Mouse (Mus musculus): ENCODE results near the gene H2-DMa.
"Not testable (repeated sequence)": the region's sequence is repeated elsewhere in the genome, so short reads cannot be mapped to it uniquely, and the experiment has no call there.

Gene H2-DMa

DNA sequence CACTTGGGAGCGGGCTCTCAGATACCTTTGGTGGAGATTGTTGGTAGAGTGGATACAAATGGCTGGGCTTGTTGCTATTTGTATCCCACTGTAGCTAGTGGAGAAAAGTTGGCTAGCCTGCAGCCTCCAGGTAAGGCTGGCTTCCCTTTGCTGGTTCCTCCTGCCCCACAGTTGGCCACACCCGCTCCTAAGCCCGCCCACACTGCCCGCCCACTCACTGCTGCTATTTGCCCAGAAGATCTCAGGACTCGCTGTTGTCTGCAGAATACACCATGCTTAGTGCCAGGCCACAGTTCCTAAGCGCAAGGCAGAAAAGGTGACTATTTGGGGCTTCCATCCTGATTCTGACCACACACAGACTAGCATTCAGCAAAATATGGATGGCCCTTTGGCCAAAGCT lies 8.1 kb downstream of the H2-DMa start:
- DNase-seq: peak; percentile 69 to 75

DNA sequence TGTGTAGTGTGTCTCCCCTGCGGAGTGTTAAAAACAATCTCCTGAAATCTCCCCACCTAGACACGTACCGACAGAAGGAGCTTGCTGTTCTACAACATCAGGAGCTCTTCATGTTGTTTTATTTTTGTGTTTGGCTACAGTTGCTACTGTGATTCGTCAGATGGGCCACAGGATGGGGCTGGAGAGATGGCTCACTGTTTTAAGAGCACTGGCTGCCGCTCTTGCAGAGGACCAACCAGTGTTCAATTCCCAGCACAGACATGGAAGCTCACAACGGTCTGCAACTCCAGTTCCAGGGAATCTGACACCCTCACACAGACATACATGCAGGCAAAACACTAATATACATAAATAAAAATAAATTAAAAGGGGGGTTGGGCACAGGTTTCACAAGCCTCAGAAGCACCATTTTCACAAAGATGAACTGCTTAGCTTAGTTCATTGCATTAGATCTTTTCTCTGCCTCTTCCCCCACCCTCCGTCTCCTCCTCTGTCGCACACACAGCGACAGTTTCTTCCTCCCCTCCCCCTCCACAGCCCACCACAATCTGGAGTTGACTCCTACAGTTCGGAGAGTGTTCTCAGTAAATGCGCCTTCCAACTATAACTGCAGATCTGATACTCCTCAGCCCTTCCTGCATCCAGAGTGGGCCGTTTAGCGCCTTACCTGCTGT lies 9.1 kb downstream of the H2-DMa start:
- DNase-seq: peak; percentile 43 to 66

DNA sequence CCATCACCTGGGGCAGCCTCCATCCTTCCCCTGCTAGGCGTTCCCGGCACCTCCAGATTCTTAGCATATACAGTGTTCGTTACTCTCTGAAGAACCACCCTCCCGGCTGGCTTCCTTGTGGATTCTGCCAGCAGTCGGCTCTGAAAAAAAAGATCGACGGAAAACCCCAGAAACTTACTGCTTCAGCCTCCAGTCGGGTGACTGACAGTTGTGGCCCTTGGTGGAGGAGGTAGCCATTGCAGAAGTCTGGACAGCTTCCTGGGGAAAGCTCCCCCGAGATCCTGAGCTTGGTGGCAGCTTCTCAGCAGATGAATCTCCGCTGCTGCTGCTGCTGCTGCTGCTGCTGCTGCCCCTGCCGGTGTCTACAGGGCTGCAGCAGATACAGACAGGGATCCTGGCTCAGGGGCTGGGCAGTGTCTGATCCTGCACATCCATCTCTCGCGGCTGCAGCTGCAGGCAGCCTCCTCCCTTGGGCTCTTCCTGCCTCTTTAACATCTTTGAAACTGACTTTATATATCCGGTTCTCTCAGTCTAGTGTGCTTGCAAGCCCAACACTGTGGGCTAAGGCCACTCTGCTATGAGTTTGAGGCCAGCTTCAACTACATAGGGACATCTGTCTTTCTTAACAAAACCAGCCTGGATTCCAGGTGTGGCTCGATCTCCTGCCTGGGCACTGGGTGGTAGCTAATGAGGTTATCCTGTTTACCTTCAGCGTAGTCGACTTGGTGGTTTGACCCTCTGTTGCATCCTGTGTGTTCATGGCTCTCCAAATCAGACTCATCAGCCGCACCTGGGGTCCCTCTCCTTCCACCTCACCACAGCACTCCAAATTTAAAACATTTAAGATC lies 9.8 kb downstream of the H2-DMa start:
- peak; percentile 61 to 73 for DNase-seq

DNA sequence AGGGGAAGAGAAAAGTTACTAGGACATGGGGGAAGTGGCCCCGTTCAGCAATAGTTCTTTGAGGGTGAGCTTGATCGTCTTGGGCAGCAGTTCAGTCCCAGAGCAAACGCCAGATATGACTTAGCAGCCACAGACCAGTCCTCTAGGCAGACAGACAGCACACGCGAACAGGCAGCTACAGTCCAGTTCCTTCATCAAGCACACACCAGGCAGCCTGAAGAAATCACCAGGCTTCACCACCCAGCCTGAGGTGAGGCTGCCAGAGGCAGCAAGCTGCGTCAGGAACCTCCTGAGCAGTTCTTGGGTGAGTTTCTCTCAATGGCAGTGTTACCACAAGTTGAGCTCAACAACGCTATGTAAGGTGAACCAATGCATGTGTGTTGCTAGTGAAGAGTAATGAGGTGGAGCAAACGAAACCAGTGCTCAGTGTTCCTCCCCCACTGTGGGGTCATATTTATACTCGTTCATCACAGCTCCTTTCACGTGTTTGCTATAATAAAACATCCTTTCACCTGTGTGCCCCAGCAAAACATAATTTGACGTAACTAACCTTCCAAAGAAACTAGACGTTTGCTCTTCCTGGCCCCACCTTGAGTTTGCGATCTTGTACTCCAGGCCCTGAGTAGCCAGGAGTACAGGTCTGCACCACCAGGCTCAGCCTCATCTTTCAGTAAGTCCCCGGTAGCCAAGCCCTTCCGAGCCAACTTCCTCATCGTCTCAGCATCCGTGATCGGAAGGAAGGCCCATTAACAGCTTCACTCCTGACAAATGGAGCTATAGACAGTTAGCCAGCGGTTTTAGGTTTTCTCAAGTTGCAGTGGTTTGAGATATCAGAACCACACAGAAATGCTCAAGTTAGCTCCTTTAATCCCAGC lies 11.0 kb downstream of the H2-DMa start:
- no peak for DNase-seq

DNA sequence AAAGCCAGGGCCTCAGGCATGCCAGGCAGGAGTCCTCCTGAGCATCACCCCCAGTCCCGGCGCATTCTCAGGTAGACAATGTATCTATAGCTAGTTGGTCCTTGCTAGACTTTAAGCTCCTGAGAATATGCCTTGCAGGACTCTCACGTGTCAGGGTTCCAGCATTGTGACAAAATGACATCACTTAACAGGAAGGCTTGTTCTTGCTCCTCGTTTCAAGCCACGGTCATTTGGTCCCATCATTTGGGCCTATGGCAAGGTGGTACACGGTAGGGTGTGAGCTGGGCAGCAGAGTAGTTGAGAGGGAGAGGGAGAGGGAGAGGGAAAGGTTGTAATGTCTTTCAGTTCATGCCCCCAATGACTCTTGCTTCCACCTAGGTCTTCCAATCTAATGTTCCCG lies 12.6 kb downstream of the H2-DMa start:
- DNase-seq: no peak

DNA sequence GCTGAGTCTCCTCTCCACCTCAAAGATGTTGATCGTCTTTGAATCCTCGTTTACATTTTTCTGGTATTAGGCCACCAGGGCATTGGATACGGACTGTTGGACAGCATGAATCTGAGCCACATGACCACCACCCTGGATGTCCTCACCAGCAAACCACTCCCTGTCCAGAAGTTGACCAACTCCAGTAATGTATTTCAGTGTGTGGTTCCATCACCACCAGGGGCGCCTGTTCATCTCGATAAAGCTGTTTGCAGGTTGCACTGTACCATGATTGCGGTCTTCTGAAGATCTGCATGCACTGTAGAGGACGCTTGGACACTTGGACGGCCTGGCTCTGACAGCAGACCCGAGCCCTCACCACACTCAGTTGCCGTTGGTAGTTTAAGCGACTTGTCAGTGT lies 13.9 kb downstream of the H2-DMa start:
- DNase-seq: no peak

DNA sequence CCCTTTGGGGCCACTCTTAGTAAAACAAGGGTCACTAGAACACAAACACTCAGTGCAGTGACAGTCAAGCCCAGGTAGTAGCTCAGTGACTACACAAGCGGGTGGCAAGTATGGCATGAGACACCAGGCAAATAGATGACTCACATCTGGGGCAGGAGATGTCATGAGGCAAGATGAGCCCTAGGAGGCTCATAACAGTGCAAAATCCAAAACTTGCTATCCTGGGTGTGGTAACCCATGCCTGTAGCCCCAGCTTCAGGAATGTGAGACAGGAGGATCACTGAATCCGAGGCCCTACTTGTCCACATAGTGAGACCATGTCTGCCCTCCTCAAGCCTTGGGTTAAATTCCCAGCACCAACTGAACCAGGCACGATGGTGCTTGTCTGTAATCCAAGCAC lies 15.1 kb downstream of the H2-DMa start:
- DNase-seq: no peak

DNA sequence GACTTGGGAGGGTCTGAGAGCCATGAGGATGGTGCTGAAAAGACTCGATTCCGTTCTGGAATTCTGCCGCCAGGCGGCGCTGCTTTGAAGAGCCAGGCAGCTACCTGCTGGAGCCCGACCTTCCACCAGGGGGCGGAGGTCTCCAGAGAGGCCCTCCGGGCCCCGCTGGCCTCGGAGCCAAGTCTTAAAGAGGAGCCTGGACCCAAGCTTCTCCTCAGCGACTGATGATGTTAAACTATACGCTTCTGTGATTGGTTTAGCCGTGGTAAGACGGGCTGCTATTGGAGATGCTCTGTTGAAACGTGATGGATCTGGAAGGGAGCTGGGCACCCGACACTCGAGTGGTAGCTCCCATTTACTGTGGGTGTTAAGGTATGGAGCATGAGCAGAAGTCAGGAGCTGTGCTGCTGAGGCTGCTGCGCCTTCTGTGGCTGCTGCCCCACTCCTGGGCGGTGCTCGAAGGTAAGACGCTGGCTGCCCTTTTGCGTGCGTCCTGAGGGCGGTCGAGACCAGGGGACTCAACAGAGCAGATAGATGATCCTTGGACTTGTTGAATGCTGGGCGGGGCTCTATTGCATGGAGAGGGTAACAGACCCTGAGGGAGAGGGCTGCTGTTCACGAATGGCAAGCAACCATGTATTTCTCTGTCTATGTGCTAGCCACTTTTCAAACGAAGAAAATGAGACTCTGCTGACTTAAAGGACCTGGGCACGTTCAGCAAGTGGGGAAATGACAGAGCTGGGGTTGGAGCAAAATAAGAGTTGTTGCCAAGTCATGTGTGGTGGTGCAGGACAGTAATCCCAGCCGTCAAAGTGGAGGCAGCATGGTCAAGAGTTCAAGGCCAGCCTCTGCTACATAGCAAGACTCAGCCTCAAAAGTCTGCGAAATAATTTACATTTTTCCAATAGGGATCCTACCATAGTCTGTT lies 16.2 kb downstream of the H2-DMa start:
- peak; percentile 96 to 99 for DNase-seq

DNA sequence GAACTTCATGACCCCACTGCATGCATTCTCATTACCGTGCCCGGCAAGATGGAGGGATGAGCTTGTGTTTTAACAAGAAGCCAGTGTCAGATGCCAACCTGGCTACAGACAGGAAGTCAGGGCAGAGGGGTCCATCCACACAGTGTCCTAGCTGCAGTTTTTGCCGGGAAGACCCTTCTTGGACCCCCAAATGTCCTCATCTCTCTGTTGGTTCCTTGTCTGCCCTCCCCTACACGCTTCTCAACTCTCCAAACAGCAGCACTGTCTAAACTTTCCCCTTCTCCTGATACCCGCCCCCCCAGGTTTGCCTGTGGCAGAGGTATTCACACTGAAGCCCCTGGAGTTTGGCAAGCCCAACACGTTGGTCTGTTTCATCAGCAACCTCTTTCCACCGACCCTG lies 18.3 kb downstream of the H2-DMa start:
- no peak for DNase-seq

DNA sequence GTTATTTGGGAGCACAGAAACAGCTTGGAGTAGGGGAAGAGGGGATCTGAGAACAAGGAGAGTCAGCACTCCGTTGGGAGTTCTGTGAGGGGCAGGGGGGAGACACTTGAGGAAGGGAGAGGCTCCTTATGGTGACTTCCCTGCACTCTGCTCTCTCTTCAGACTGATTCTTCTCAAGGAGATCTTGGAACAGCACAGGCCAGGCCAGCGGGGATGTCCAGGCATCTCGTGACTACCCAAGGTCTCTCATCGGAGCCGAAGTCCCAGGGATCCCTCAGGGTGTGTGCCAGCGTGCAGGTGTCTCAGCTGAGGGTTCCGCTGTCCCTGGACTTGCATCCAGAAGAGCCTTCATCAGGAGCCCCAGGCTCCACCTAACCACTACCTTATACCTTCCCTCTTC lies 19.3 kb downstream of the H2-DMa start:
- no peak for DNase-seq

DNA sequence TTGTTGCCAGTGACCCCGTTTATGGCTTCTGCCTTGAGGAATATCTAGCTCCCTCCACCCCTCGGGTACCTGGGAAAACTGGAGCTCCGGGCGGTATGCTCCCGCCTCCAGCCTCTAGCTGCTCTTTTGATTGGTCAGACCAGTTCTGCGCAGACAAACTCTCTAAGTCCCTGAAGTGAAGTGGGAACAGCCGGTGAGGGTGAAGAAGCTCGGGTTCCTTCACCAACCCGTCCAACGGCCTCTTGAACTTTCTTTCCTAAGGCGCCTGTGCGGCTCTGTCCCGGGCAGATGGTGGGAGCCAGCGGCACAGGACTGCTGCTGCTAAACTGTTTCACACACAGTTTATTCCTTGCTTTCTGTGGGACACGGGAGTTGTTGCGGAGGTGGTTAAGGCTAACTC lies 20.1 kb downstream of the H2-DMa start:
- no peak for DNase-seq

DNA sequence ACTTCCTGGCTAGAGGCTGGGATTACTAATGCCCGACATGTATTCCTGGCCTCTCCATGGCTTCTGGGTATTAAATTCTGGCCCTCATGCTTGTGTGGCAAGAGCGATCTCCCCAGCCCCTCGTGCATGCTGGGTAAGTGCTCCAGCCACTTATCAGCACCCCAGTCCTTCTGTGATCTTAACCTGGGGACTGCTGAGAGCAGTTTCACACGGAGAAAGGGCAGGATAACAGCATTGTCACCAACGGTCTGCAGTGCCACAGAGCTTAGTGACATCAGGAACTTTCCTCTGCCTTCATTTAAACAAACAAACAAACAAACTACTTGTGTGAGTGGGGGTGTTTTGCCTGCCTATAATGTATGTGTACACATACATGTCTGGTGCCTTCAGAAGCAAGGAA lies 20.9 kb downstream of the H2-DMa start:
- DNase-seq: no peak

DNA sequence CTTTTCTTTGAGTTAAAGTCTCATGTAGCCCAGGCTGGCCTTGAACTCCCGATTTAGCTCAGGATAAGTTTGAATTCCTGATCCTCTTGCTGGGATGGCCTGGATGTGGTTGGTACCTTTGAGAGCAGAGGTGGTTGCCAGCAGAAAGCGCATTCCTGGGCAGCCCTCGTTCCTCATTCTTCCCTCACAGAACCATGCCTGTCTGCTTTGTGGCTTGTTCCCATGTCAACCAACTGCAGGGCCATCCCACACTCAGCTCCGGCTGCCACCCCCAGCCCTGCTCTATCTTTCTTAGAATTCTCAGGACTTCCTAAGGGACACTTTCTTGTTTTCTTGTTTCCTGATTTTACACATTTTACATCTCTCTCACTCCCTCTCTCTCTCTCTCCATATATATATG lies 22.1 kb downstream of the H2-DMa start:
- no peak for DNase-seq

DNA sequence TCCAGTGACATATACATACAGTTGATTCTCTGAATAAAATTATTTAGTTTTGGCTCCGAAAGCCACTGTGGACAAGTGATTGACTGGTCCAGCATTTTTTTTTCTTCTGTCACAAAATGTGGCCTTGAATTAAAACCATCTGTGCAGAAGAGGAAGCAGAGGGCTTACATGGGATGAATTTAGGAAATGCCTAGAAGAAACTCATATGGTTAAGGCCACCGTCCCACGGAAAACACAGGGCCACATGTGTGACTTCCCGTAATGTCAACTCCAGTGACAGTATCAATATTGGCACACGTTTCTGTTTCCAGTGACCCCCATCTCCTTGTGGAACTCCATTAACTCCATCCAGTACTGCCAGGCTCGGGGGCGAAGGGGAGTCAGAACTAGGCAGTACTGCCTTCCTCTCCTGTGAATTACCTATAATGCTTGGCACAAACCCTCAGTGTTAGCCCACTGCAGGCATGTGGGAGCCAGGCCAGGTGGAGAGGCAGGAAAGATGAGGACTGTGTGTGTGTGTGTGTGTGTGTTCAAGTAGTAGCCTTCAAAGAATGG lies 23.2 kb downstream of the H2-DMa start:
- no peak for DNase-seq

DNA sequence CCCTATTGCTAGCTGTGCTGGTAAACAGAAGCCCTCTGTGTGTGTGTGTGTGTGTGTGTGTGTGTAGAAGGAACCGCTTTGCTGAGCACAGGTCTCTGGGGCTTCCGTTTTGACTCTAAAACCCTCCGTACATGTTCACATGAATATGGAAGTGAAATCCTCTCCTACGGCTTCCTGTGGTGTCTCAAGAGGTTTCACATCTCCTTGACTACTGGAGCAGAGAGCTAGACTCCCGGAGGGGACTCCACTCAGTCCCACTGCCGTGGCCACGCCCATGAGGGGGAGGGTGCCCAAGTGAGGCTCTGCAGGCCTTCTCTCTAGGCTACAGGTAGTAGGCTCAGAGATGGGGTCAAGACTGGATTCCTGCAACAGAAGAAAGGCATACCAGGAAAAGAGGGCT lies 23.7 kb downstream of the H2-DMa start, which contains the start of gene H2-DMb2:
Gene H2-DMb2 (plus strand): TSS at position 275 of the 400 bp plus-strand sequence.
- DNase-seq: peak; percentile 87 to 90

DNA sequence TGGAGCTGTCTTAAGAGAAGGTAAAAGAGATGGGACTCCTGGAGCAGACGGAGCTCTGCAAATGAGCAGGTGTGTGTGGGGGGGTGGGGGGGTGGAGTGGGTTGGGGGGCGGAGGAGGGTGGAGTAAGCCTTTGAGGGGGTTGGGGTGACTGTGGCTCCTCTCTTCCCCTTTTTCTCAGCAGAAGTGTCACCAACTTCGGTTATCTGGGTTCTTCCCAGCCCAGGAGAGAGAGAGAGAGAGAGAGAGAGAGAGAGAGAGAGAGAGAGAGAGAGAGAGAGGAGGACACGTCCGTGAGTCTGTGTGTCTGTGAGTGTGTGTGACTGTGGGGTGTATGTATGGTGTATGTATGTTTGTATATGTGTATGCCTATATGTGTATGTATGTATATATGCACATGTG lies 24.1 kb downstream of the H2-DMa start:
- peak in 1 of 2 experiments; percentile 42 for DNase-seq

DNA sequence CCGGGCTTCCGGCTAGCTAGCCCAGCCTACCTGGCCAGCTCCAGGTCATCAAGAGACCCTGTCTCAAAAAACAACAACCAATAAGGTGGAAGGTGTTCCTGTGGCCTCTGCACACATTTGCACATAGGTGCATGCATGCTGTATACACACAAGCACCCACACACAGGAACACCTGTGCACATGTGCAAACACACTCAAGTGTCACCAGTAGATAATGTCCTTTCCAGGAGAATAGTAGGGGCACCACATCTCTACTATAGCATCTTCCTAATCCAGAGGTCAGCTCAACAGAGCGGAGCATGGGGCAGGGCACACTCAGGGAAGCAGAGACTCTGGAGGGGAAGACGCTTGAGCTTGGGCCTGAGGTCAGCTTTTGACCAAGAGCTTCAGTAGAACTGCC lies 24.9 kb downstream of the H2-DMa start:
- DNase-seq: not testable (repeated sequence)

DNA sequence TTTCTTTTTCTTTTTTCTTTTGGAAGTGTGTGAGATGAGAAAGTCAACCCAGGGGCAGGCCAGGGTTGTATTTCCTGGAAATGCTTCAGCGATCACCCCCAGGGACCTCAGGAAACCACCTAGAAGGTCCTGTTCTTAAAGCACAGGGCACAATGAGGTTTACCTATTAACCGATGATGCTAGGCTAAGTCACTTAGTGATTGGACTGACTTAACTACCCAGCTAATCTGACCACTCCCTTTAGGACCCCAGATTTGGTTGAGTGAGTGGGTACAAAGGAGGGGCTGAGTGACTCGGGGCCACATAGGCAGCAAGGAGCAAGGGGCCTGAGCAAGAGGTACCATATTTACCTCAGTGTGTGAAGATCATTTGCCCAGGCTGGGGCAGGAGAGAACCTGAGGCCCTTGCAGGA lies 25.6 kb downstream of the H2-DMa start:
- DNase-seq: no peak

DNA sequence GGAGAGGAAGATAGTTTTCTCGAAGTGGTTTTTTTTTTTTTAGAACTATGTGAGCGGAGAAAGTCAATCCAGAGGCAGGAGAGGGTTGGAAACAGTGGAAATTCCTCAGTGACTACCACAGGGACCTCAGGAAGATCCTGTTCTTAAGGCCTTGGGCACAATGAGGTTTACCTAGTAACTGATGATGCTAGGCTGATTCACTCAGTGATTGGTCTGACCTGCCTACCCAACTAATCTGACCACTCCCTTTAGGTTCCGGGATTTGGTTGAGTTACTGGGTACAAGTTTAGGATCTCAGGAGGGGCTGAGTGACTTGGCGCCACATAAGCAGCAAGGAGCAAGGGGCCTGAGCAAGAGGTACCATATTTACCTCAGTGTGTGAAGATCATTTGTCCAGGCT lies 33.6 kb downstream of the H2-DMa start, which contains the start of gene H2-DMb1:
Gene H2-DMb1 (plus strand): TSS at position 150 of the 400 bp plus-strand sequence.
- no peak for DNase-seq

DNA sequence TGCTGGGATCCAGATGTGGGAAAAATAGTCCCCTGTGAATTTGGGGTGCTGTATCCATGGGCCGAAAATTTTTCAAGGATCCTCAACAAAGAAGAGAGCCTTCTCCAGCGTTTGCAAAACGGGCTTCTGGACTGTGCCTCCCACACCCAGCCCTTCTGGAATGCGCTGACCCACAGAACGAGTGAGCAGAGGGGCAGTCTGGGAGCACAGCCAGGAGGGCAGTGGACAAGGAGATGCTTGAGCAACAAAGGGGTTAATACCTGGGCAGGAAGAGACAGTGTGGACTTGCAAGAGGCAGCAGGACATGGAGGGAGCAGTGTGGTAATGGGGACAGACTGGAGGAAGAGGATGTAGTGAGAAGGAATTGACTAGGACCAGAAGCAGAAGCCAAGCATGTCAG lies 36.2 kb downstream of the H2-DMa start:
- DNase-seq: no peak

DNA sequence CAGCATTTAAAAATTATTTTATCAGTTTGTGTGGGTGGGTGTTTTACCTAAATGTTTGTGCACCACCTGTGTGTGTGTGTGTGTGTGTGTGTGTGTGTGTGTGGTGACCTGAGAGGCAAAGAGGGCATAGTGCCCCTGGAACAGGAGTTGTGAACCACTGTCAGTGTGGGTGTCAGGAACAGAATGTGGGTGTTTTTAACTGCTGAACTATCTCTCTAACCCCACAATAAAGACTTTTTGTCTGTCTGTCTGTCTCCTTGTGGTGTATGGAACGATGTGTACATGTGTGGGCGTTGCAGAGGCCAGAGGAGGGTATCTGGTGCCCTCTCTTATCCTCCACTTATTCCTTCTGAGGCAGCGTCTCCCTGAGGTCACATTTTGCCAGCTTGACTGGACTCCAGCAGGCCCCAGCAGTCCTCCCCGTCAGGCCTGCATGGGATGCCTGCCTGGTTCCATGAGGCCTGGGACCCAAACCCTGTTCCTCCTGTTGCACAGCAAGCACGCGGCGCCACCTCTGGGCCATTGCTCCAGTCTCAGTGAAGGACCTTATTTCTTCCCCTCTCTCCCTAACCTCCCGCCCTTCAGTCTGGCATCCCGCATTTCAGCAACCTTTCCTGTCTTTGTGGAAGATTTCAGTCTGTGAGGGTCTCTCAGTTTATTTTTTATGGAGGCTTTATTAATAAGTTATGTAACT lies 45.0 kb downstream of the H2-DMa start:
- peak; percentile 71 to 72 for DNase-seq
